Mouse (Mus musculus): ENCODE data around the gene Clstn1.

DNA sequence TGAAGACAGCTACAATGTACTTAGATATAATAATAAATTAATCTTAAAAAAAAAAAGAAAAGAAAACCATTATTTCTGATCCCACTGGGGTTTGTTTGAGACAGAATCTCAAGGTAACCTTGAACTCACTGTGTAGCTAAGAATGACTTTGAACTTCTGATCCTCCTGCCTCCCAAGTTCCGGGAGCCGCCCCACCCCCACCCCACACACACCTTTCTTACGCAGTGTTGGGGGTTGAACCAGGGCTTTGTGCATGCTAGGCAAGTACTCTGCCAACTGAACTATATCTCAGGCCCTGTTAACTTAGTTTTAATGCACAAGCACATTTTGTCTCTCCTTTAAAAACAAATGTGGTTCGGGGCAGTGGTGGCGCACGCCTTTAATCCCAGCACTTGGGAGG is 84.9 kb downstream of the Clstn1 start:
- TF ChIP-seq CTCF (IDR thresholded peaks at IDR 0.05; ENCODE audit: borderline replicate concordance, insufficient read depth, low read length) (no peak), POLR2A (IDR thresholded peaks at IDR 0.05; ENCODE audit: low read depth, low read length) (no peak)

All from embryonic fibroblast, embryonic 13.5 days (primary cell).